In the genomic region with DNA sequence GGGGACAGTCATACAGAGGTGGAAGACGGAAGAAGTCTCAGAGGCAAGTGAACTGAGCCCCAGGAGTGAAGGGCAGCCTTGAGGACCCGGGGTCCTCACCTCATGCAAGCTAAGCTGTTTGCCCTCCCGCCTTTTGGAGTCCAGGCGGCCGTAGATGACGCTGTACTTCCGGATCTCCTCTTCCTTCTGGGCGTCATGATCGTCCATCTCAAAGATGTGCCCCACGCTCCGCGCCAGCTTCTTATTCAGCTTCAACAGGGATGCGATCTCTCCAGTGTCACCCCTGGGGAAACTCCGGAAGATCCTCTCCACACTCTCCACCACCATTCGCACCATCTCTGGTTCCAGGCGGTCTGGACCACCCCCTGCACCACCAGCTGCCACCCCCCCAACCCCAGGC, we compare ENCODE assay signal across 12 mouse cellular contexts. TPM values are rescaled to one million over a fixed set of nuclear protein-coding genes. Genes with fewer than 3 reads are reported as not detected.
A peak's percentile ranks its signal among the peaks of the same experiment; 100 is the strongest.
DNase-seq lines count a peak whose midpoint lies in the region; ATAC-seq and TF ChIP-seq lines count a peak whose summit lies in the region.
"Had no signal": no experiment of that assay in that cellular context is flagged by ENCODE, and none has a peak within 500 bp of the region (broad histone marks: within the 10 kb centered on the region; RNA-seq: fewer than 3 reads in every experiment).

No protein-coding gene starts in this region.

- H3K36me3 ChIP-seq in forebrain, embryonic 11.5 days (ENCODE audit: control insufficient read depth, insufficient read depth, low read length) = no peaks in the 10 kb centered on the region
- no peaks in the 10 kb centered on the region for H3K36me3 ChIP-seq in forebrain, embryonic 15.5 days
- peaks cover 17% of the 10 kb centered on the region for H3K36me3 ChIP-seq in liver, embryonic 12.5 days
- peaks cover 31% of the 10 kb centered on the region for H3K36me3 ChIP-seq in liver, postnatal 0 days (replicated peaks; ENCODE audit: insufficient read depth, low read length)
- H3K36me3 ChIP-seq in embryonic facial prominence, embryonic 11.5 days (replicated peaks; ENCODE audit: control insufficient read depth, insufficient read depth, low read depth, low read length) = peaks cover 2% of the 10 kb centered on the region; the same call in 1 of the 2 replicates
- peaks cover 45% of the 10 kb centered on the region for H3K36me3 ChIP-seq in limb, embryonic 15.5 days

- H3K27me3 ChIP-seq in forebrain, embryonic 11.5 days (ENCODE audit: control insufficient read depth, insufficient read depth, low read length) = peaks cover 69% of the 10 kb centered on the region
- H3K27me3 ChIP-seq in forebrain, embryonic 15.5 days = peaks cover 56% of the 10 kb centered on the region
- H3K27me3 ChIP-seq in liver, embryonic 12.5 days (replicated peaks) = peaks cover 80% of the 10 kb centered on the region
- H3K27me3 ChIP-seq in liver, postnatal 0 days (ENCODE audit: insufficient read depth, low read length) = peaks cover 28% of the 10 kb centered on the region
- H3K27me3 ChIP-seq in embryonic facial prominence, embryonic 11.5 days (ENCODE audit: control insufficient read depth, insufficient read depth, low read length) = peaks cover 2% of the 10 kb centered on the region; the same call in 1 of the 2 replicates
- no peaks in the 10 kb centered on the region for H3K27me3 ChIP-seq in limb, embryonic 15.5 days

- H3K4me2 ChIP-seq in forebrain, embryonic 11.5 days (ENCODE audit: low read depth, low read length, severe bottlenecking) = no peak overlapping the region
- H3K4me2 ChIP-seq in forebrain, embryonic 15.5 days (replicated peaks) = no peak overlapping the region
- H3K4me2 ChIP-seq in liver, embryonic 12.5 days = 0 out of 2 replicates have a peak overlapping the region, but pooled peaks have one; percentile 5
- H3K4me2 ChIP-seq in liver, postnatal 0 days (ENCODE audit: low read depth, low read length) = no peak overlapping the region
- H3K4me2 ChIP-seq in embryonic facial prominence, embryonic 11.5 days (ENCODE audit: low read depth, low read length) = peak overlapping the region; percentile 29
- peak overlapping the region; percentile 72 for H3K4me2 ChIP-seq in limb, embryonic 15.5 days

- 12% methylated on average over 16 of the region's 16 CpGs for WGBS in forebrain, embryonic 11.5 days
- 24% methylated on average over 16 of the region's 16 CpGs for WGBS in forebrain, embryonic 15.5 days
- WGBS in liver, embryonic 12.5 days (ENCODE audit: insufficient replicate concordance) = 19% methylated on average over 16 of the region's 16 CpGs
- WGBS in liver, postnatal 0 days (ENCODE audit: insufficient replicate concordance) = 58% methylated on average over 16 of the region's 16 CpGs
- WGBS in embryonic facial prominence, embryonic 11.5 days = 24% methylated on average over 16 of the region's 16 CpGs
- WGBS in limb, embryonic 15.5 days = 38% methylated on average over 16 of the region's 16 CpGs

- no peak for ATAC-seq in forebrain, embryonic 11.5 days (replicated peaks; ENCODE audit: low FRiP score)
- ATAC-seq in forebrain, embryonic 15.5 days (replicated peaks) = no peak
- ATAC-seq in liver, embryonic 12.5 days = no peak
- no peak for ATAC-seq in liver, postnatal 0 days
- no peak for ATAC-seq in embryonic facial prominence, embryonic 11.5 days (replicated peaks; ENCODE audit: insufficient number of reproducible peaks, low FRiP score, low TSS enrichment, low read depth)
- no peak for ATAC-seq in limb, embryonic 15.5 days (ENCODE audit: insufficient number of reproducible peaks, low FRiP score, low TSS enrichment, low read depth)
- ATAC-seq in erythroid progenitor cell, adult 5-6 weeks (replicated peaks; ENCODE audit: low FRiP score, poor library complexity, severe bottlenecking) = no peak

- H3K9me3 ChIP-seq in forebrain, embryonic 11.5 days (ENCODE audit: control insufficient read depth, low read length) = no peaks in the 10 kb centered on the region
- H3K9me3 ChIP-seq in forebrain, embryonic 15.5 days = no peaks in the 10 kb centered on the region
- no peaks in the 10 kb centered on the region for H3K9me3 ChIP-seq in liver, embryonic 12.5 days (replicated peaks)
- no peaks in the 10 kb centered on the region for H3K9me3 ChIP-seq in liver, postnatal 0 days (ENCODE audit: low read length)
- H3K9me3 ChIP-seq in embryonic facial prominence, embryonic 11.5 days (replicated peaks; ENCODE audit: control insufficient read depth, low read length) = no peaks in the 10 kb centered on the region
- no peaks in the 10 kb centered on the region for H3K9me3 ChIP-seq in limb, embryonic 15.5 days

- H3K27ac ChIP-seq in forebrain, embryonic 11.5 days (ENCODE audit: low read depth, low read length) = no peak overlapping the region
- H3K27ac ChIP-seq in forebrain, embryonic 15.5 days (replicated peaks) = no peak overlapping the region
- no peak overlapping the region for H3K27ac ChIP-seq in liver, embryonic 12.5 days
- no peak overlapping the region for H3K27ac ChIP-seq in liver, postnatal 0 days (ENCODE audit: low read depth)
- H3K27ac ChIP-seq in embryonic facial prominence, embryonic 11.5 days (replicated peaks; ENCODE audit: low read depth, low read length) = no peak overlapping the region
- peak overlapping the region; percentile 99 for H3K27ac ChIP-seq in limb, embryonic 15.5 days

- TF ChIP-seq EP300 in liver, postnatal 0 days (IDR thresholded peaks at IDR 0.05; ENCODE audit: low read depth) = no peak

- H3K4me1 ChIP-seq in forebrain, embryonic 11.5 days (replicated peaks; ENCODE audit: control insufficient read depth, insufficient read depth, low read length) = peaks cover 34% of the 10 kb centered on the region
- H3K4me1 ChIP-seq in forebrain, embryonic 15.5 days = peaks cover 61% of the 10 kb centered on the region
- peaks cover 72% of the 10 kb centered on the region for H3K4me1 ChIP-seq in liver, embryonic 12.5 days
- H3K4me1 ChIP-seq in liver, postnatal 0 days (ENCODE audit: insufficient read depth) = peaks cover 54% of the 10 kb centered on the region
- peaks cover 30% of the 10 kb centered on the region for H3K4me1 ChIP-seq in embryonic facial prominence, embryonic 11.5 days (ENCODE audit: control insufficient read depth, insufficient read depth, low read length)
- H3K4me1 ChIP-seq in limb, embryonic 15.5 days = peaks cover 77% of the 10 kb centered on the region

- 0 out of 2 replicates have a peak overlapping the region, but pooled peaks have one; percentile 5 for H3K4me3 ChIP-seq in forebrain, embryonic 11.5 days (ENCODE audit: low read depth, low read length)
- no peak overlapping the region for H3K4me3 ChIP-seq in forebrain, embryonic 15.5 days
- H3K4me3 ChIP-seq in liver, embryonic 12.5 days = no peak overlapping the region
- H3K4me3 ChIP-seq in liver, postnatal 0 days (ENCODE audit: low read depth, low read length) = no peak overlapping the region
- H3K4me3 ChIP-seq in embryonic facial prominence, embryonic 11.5 days (ENCODE audit: low read depth, low read length) = peak overlapping the region; percentile 16; the same call in 1 of the 2 replicates
- H3K4me3 ChIP-seq in limb, embryonic 15.5 days = peak overlapping the region; percentile 74

- no peak overlapping the region for H3K9ac ChIP-seq in forebrain, embryonic 11.5 days (ENCODE audit: low read length)
- H3K9ac ChIP-seq in forebrain, embryonic 15.5 days (replicated peaks) = no peak overlapping the region
- no peak overlapping the region for H3K9ac ChIP-seq in liver, embryonic 12.5 days
- H3K9ac ChIP-seq in liver, postnatal 0 days (replicated peaks) = no peak overlapping the region
- no peak overlapping the region; the same call in none of the 2 replicates for H3K9ac ChIP-seq in embryonic facial prominence, embryonic 11.5 days (replicated peaks; ENCODE audit: low read length)
- H3K9ac ChIP-seq in limb, embryonic 15.5 days = no peak overlapping the region

- TF ChIP-seq CTCF in liver, postnatal 0 days (IDR thresholded peaks at IDR 0.05; ENCODE audit: low read depth) = no peak

- DNase-seq in forebrain, embryonic 11.5 days (ENCODE audit: low spot score) = no peak
- DNase-seq in liver, postnatal 0 days = no peak
- no peak for DNase-seq in embryonic facial prominence, embryonic 11.5 days (ENCODE audit: low spot score)
- no peak for DNase-seq in adrenal gland, adult 18-20 months (ENCODE audit: low spot score in 2 of 2)
- DNase-seq: adrenal gland, postnatal 10 days; gastrocnemius, postnatal 14 days; layer of hippocampus, postnatal 36 days; thymus, postnatal 14 days had no signal

RNA-seq across cellular contexts. Expression of a gene that starts 2.5 kb away (rescaled TPM):
- 12.0 and 12.2 TPM in 2 replicates for polyA plus RNA-seq in forebrain, embryonic 11.5 days (2014; fragmentation: Nextera tagmentation; extraction: Ambion mirVana)
- polyA plus RNA-seq in forebrain, embryonic 15.5 days (2015; fragmentation: Nextera tagmentation; extraction: Ambion mirVana) = 4.8 and 5.8 TPM in 2 replicates
- polyA plus RNA-seq in liver, embryonic 12.5 days (2016; fragmentation: Nextera tagmentation; extraction: Ambion mirVana) = 7.0 and 8.0 TPM in 2 replicates
- 5.6 and 6.3 TPM in 2 replicates for polyA plus RNA-seq in liver, postnatal 0 days (2015; fragmentation: Nextera tagmentation; extraction: Ambion mirVana)
- polyA plus RNA-seq in embryonic facial prominence, embryonic 11.5 days (2014; fragmentation: Nextera tagmentation; extraction: Ambion mirVana) = 11.2 and 11.7 TPM in 2 replicates
- polyA plus RNA-seq in limb, embryonic 15.5 days (2015; fragmentation: Nextera tagmentation; extraction: Ambion mirVana) = 8.3 and 8.5 TPM in 2 replicates
- 1 to 10 TPM; 5.0 to 5.4 TPM for total RNA-seq in adrenal gland, adult 18-20 months (2021)
- 73.5 and 83.4 TPM in 2 replicates for total RNA-seq in erythroid progenitor cell, adult 5-6 weeks (2015; ENCODE audit: low replicate concordance)
- total RNA-seq in erythroid progenitor cell, adult 5-6 weeks (2017; ENCODE audit: low replicate concordance) = 69.6 and 83.2 TPM in 2 replicates

RNA-seq across cellular contexts. Expression of a gene that starts 4.2 kb away (rescaled TPM):
- polyA plus RNA-seq in forebrain, embryonic 11.5 days (2014; fragmentation: Nextera tagmentation; extraction: Ambion mirVana) = 4.9 and 5.5 TPM in 2 replicates
- 2.9 and 3.9 TPM in 2 replicates for polyA plus RNA-seq in forebrain, embryonic 15.5 days (2015; fragmentation: Nextera tagmentation; extraction: Ambion mirVana)
- polyA plus RNA-seq in liver, embryonic 12.5 days (2016; fragmentation: Nextera tagmentation; extraction: Ambion mirVana) = 2.6 and 3.4 TPM in 2 replicates
- polyA plus RNA-seq in liver, postnatal 0 days (2015; fragmentation: Nextera tagmentation; extraction: Ambion mirVana) = 2.4 and 4.3 TPM in 2 replicates
- polyA plus RNA-seq in embryonic facial prominence, embryonic 11.5 days (2014; fragmentation: Nextera tagmentation; extraction: Ambion mirVana) = 8.0 and 9.3 TPM in 2 replicates
- polyA plus RNA-seq in limb, embryonic 15.5 days (2015; fragmentation: Nextera tagmentation; extraction: Ambion mirVana) = 23.7 and 24.4 TPM in 2 replicates
- 10 to 100 TPM; 23.4 to 38.0 TPM for total RNA-seq in adrenal gland, adult 18-20 months (2021)
- total RNA-seq in erythroid progenitor cell, adult 5-6 weeks (2015; ENCODE audit: low replicate concordance) = 2.5 TPM in 1 of 2 replicates, not detected in the other
- 1.7 and 3.1 TPM in 2 replicates for total RNA-seq in erythroid progenitor cell, adult 5-6 weeks (2017; ENCODE audit: low replicate concordance)

RNA-seq across cellular contexts. Expression of a gene that starts 21.4 kb away (rescaled TPM):
- 6.8 and 7.8 TPM in 2 replicates for polyA plus RNA-seq in forebrain, embryonic 11.5 days (2014; fragmentation: Nextera tagmentation; extraction: Ambion mirVana)
- polyA plus RNA-seq in forebrain, embryonic 15.5 days (2015; fragmentation: Nextera tagmentation; extraction: Ambion mirVana) = 3.4 and 3.7 TPM in 2 replicates
- 19.2 and 19.4 TPM in 2 replicates for polyA plus RNA-seq in liver, embryonic 12.5 days (2016; fragmentation: Nextera tagmentation; extraction: Ambion mirVana)
- 11.3 and 13.0 TPM in 2 replicates for polyA plus RNA-seq in liver, postnatal 0 days (2015; fragmentation: Nextera tagmentation; extraction: Ambion mirVana)
- 8.1 and 8.2 TPM in 2 replicates for polyA plus RNA-seq in embryonic facial prominence, embryonic 11.5 days (2014; fragmentation: Nextera tagmentation; extraction: Ambion mirVana)
- polyA plus RNA-seq in limb, embryonic 15.5 days (2015; fragmentation: Nextera tagmentation; extraction: Ambion mirVana) = 36.7 and 38.9 TPM in 2 replicates
- total RNA-seq in adrenal gland, adult 18-20 months (2021) = 100 to 1,000 TPM in 1 of 2 experiments, 10 to 100 TPM in 1; 87.7 to 105 TPM
- total RNA-seq in erythroid progenitor cell, adult 5-6 weeks (2015; ENCODE audit: low replicate concordance) = 11.5 and 26.8 TPM in 2 replicates
- total RNA-seq in erythroid progenitor cell, adult 5-6 weeks (2017; ENCODE audit: low replicate concordance) = 11.3 and 16.6 TPM in 2 replicates

RNA-seq across cellular contexts. Expression of a gene that starts 40.8 kb away (rescaled TPM):
- 0.40 and 0.51 TPM in 2 replicates for polyA plus RNA-seq in forebrain, embryonic 11.5 days (2014; fragmentation: Nextera tagmentation; extraction: Ambion mirVana)
- polyA plus RNA-seq in forebrain, embryonic 15.5 days (2015; fragmentation: Nextera tagmentation; extraction: Ambion mirVana) = 0.87 and 1.1 TPM in 2 replicates
- polyA plus RNA-seq in liver, embryonic 12.5 days (2016; fragmentation: Nextera tagmentation; extraction: Ambion mirVana) = 0.06 and 0.13 TPM in 2 replicates
- 0.07 TPM in 1 of 2 replicates, not detected in the other for polyA plus RNA-seq in liver, postnatal 0 days (2015; fragmentation: Nextera tagmentation; extraction: Ambion mirVana)
- polyA plus RNA-seq in embryonic facial prominence, embryonic 11.5 days (2014; fragmentation: Nextera tagmentation; extraction: Ambion mirVana) = 0.40 and 0.55 TPM in 2 replicates
- 0.24 and 0.37 TPM in 2 replicates for polyA plus RNA-seq in limb, embryonic 15.5 days (2015; fragmentation: Nextera tagmentation; extraction: Ambion mirVana)
- 10 to 100 TPM in 1 of 2 experiments, under 1 TPM in 1; 0.83 to 35.2 TPM for total RNA-seq in adrenal gland, adult 18-20 months (2021)
- 0.84 TPM in 1 of 2 replicates, not detected in the other for total RNA-seq in erythroid progenitor cell, adult 5-6 weeks (2015; ENCODE audit: low replicate concordance)
- 2.3 and 3.5 TPM in 2 replicates for total RNA-seq in erythroid progenitor cell, adult 5-6 weeks (2017; ENCODE audit: low replicate concordance)

RNA-seq across cellular contexts. Expression of a gene that starts 43.2 kb away (rescaled TPM):
- polyA plus RNA-seq in forebrain, embryonic 11.5 days (2014; fragmentation: Nextera tagmentation; extraction: Ambion mirVana) = 71.2 and 75.0 TPM in 2 replicates
- polyA plus RNA-seq in forebrain, embryonic 15.5 days (2015; fragmentation: Nextera tagmentation; extraction: Ambion mirVana) = 93.1 and 95.7 TPM in 2 replicates
- polyA plus RNA-seq in liver, embryonic 12.5 days (2016; fragmentation: Nextera tagmentation; extraction: Ambion mirVana) = 22.8 and 26.5 TPM in 2 replicates
- 44.7 and 49.2 TPM in 2 replicates for polyA plus RNA-seq in liver, postnatal 0 days (2015; fragmentation: Nextera tagmentation; extraction: Ambion mirVana)
- polyA plus RNA-seq in embryonic facial prominence, embryonic 11.5 days (2014; fragmentation: Nextera tagmentation; extraction: Ambion mirVana) = 55.5 and 59.0 TPM in 2 replicates
- polyA plus RNA-seq in limb, embryonic 15.5 days (2015; fragmentation: Nextera tagmentation; extraction: Ambion mirVana) = 146 and 148 TPM in 2 replicates
- total RNA-seq in adrenal gland, adult 18-20 months (2021) = 100 to 1,000 TPM; 145 to 148 TPM
- 19.7 and 21.6 TPM in 2 replicates for total RNA-seq in erythroid progenitor cell, adult 5-6 weeks (2015; ENCODE audit: low replicate concordance)
- 11.5 and 13.1 TPM in 2 replicates for total RNA-seq in erythroid progenitor cell, adult 5-6 weeks (2017; ENCODE audit: low replicate concordance)

Comparison
In these comparisons a context has a peak if more than half of its experiments do, and no peak if none do; other contexts are left out.
1. H3K4me2 ChIP-seq: peak in liver, embryonic 12.5 days (single experiment), embryonic facial prominence, embryonic 11.5 days (single experiment) and limb, embryonic 15.5 days (single experiment); none in forebrain, embryonic 11.5 days (single experiment), forebrain, embryonic 15.5 days (single experiment) and liver, postnatal 0 days (single experiment).
2. H3K4me3 ChIP-seq: peak in forebrain, embryonic 11.5 days (single experiment), embryonic facial prominence, embryonic 11.5 days (single experiment) and limb, embryonic 15.5 days (single experiment); none in forebrain, embryonic 15.5 days (single experiment), liver, embryonic 12.5 days (single experiment) and liver, postnatal 0 days (single experiment).